Mouse (Mus musculus) left cerebral cortex, adult 6 months (tissue): ENCODE data around the gene Borcs8. TPM values are rescaled to one million over a fixed set of nuclear protein-coding genes. Genes with fewer than 3 reads are reported as not detected.

ENCODE experiments used
- long read RNA-seq, 2 experiments: library from polyadenylated mRNA; unstranded; transcript quantifications; one replicate each; pipeline ENCODE4 v2.0.0; 2019 to 2020
- polyA plus RNA-seq: library from polyadenylated mRNA; unstranded; fragments of <200 nt; fragmentation: Nextera tagmentation; gene quantifications from 2 replicates; pipeline ENCODE4 v1.2.3, GENCODE M21; 2021

Gene Borcs8
- 121 and 136 TPM in 2 replicates for polyA plus RNA-seq
- long read RNA-seq, experiment 1, transcript Borcs8-201 (6 exons, 810 nt) = minor isoform, 6 of 61 reads
- long read RNA-seq, experiment 1, transcript Borcs8-204 (4 exons, 756 nt) = major isoform, 33 of 61 reads
- long read RNA-seq, experiment 1, partial matches to known transcripts = 1 of 61 reads
- long read RNA-seq, experiment 1, other reads (novel, unspliced or antisense) = 17 of 61 reads
- long read RNA-seq, experiment 2, transcript Borcs8-204 (4 exons, 756 nt) = major isoform, 54 of 69 reads
- long read RNA-seq, experiment 2, transcript Borcs8-203 (5 exons, 864 nt) = minor isoform, 9 of 69 reads
- long read RNA-seq, experiment 2, partial matches to known transcripts = 0 of 69 reads
- long read RNA-seq, experiment 2, other reads (novel, unspliced or antisense) = 3 of 69 reads

DNA sequence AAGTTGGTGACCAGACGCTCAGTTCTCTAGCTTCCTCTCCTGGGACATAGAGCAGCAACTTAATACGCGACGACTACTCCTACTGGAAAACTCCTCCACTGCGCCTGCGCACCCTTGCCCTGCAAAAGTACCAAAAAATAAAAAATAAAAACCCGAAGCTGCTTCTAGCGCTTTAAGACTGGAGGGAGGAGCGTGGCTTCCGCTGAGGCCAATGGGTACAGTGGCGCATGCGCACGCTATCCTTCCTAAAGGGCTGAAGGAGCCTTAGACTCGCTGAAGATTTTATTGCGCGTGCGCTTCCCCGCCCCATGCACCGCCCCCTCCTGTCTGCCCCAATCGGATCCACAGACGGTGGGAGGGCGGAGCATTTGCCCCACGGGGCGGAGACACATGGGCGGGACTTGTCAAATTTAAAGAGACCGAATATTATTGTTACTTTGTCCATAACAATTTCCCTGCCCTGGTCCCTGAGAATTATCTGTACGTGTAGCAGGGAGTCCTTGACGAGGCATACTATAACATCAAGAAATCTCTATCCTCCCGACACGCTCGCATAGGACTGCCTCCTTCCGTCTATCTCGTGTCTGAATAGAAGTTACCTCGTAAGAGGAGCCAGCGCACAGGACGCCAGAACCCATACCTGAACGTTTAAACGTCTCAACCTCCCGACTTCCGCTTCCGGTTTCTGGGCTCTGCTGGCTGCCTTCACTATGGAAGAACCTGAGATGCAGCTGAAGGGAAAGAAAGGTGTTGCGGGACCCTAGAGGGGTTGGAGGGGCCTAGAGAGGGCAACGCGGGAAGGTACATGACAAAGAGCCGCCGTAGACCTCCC lies at the start of gene Borcs8, which contains the start of the genes Rfxank and Mef2b:
Gene Borcs8 (plus strand): TSS at position 474 of the 832 bp plus-strand sequence.
Gene Rfxank (minus strand): TSS at position 129 of the 832 bp plus-strand sequence.
Gene Mef2b (plus strand): TSS at position 686 of the 832 bp plus-strand sequence.

GRCm38 (mm10) chr8:70120667-70121066 lies 18.6 kb upstream of the Borcs8 start, which contains the start of gene Ncan:
Gene Ncan (minus strand): TSS chr8:70120873.

DNA sequence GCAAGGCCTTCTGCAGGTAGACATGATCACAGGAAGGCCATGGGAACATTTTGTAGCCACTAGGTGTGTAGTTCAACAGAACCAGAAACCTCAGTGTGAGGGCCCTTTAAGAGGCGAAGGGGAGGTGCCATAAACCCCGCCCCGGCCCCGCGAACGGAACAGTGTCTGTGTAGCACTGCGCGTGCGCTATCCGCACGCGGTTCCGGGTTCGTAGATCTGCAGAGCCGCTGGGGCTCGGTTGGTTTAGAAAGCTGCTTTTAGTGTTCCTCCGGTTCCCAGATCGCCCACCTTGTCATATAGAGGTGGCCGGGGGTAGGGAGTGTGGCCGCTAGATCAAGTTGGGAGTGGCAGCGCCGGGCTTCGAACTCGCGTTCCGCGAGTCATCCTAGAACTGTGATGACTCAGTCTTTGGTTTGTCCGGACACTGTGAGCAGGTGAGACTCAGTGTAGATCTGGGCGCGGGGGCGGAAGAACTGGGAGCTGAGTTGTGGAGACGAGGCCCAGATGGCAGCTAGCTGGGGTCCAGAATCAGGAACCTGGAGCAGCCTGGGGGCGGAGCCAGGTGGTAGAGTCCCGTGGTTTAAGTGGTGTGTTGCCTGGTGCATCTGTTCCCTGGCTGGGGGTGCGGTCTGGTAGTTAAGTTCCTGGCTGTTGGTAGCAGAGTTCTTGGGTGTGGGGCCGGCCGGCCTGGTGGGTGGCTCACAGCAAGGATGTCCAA lies 8.0 kb upstream of the Borcs8 start, which contains the start of gene Nr2c2ap:
Gene Nr2c2ap (plus strand): TSS at position 168 of the 718 bp plus-strand sequence.

GRCm38 (mm10) chr8:70172043-70172681 lies 32.9 kb downstream of the Borcs8 start, which contains the start of gene Tmem161a:
Gene Tmem161a (plus strand): TSS chr8:70172356.

Other genes with a start within 250 kb of the Borcs8 start
- gene Tssk6, start 237.3 kb upstream of the Borcs8 start, polyA plus RNA-seq = 1.3 and 1.8 TPM in 2 replicates
- 625 and 699 TPM in 2 replicates for gene Ndufa13, start 236.9 kb upstream of the Borcs8 start, polyA plus RNA-seq
- 48.3 and 74.4 TPM in 2 replicates for gene Yjefn3, start 236.8 kb upstream of the Borcs8 start, polyA plus RNA-seq
- 6.8 and 8.7 TPM in 2 replicates for gene Gatad2a, start 143.1 kb upstream of the Borcs8 start, polyA plus RNA-seq
- gene Mau2, start 96.8 kb upstream of the Borcs8 start, polyA plus RNA-seq = 24.8 and 37.2 TPM in 2 replicates
- 27.5 and 30.4 TPM in 2 replicates for gene Sugp1, start 96.7 kb upstream of the Borcs8 start, polyA plus RNA-seq
- gene Tm6sf2, start 66.6 kb upstream of the Borcs8 start, polyA plus RNA-seq = 0.18 TPM in 2 replicates
- gene Hapln4, start 56.0 kb upstream of the Borcs8 start, polyA plus RNA-seq = 54.9 and 60.9 TPM in 2 replicates
- gene Ncan, start 18.6 kb upstream of the Borcs8 start, polyA plus RNA-seq = 109 and 132 TPM in 2 replicates
- 34.7 and 36.6 TPM in 2 replicates for gene Nr2c2ap, start 8.2 kb upstream of the Borcs8 start, polyA plus RNA-seq
- gene Rfxank, start 345 bp upstream of the Borcs8 start, polyA plus RNA-seq = 12.7 and 15.3 TPM in 2 replicates
- gene Mef2b, start 212 bp downstream of the Borcs8 start, polyA plus RNA-seq = 0.36 and 0.38 TPM in 2 replicates
- 22.7 and 26.0 TPM in 2 replicates for gene Tmem161a, start 32.9 kb downstream of the Borcs8 start, polyA plus RNA-seq
- gene Slc25a42, start 72.8 kb downstream of the Borcs8 start, polyA plus RNA-seq = 9.4 and 11.1 TPM in 2 replicates
- gene Sugp2, start 94.7 kb downstream of the Borcs8 start, polyA plus RNA-seq = 29.7 and 30.6 TPM in 2 replicates
- gene Armc6, start 95.0 kb downstream of the Borcs8 start, polyA plus RNA-seq = 36.5 and 40.3 TPM in 2 replicates
- gene Homer3, start 143.3 kb downstream of the Borcs8 start, polyA plus RNA-seq = 2.0 and 6.7 TPM in 2 replicates
- 21.0 and 26.7 TPM in 2 replicates for gene Ddx49, start 163.0 kb downstream of the Borcs8 start, polyA plus RNA-seq
- gene Cope, start 163.0 kb downstream of the Borcs8 start, polyA plus RNA-seq = 306 and 417 TPM in 2 replicates
- gene Cers1, start 176.3 kb downstream of the Borcs8 start, polyA plus RNA-seq = 86.2 and 92.0 TPM in 2 replicates
- gene Gdf1, start 190.3 kb downstream of the Borcs8 start, polyA plus RNA-seq = 8.7 and 22.3 TPM in 2 replicates
- 4.3 and 7.7 TPM in 2 replicates for gene Upf1, start 213.8 kb downstream of the Borcs8 start, polyA plus RNA-seq
- 0.23 and 0.41 TPM in 2 replicates for gene Comp, start 234.1 kb downstream of the Borcs8 start, polyA plus RNA-seq